Mouse (Mus musculus) liver, postnatal 0 days (tissue): ENCODE results near the gene Oas3.
"Not testable (repeated sequence)": the region's sequence is repeated elsewhere in the genome, so short reads cannot be mapped to it uniquely, and the experiment has no call there.

ENCODE experiments used
- CTCF ChIP-seq: sonication (generic); IDR thresholded peaks from 2 replicates; pipeline ENCODE4 v1.5.1; 2016; ENCODE audit warnings: antibody characterized with exemption, low read depth
- EP300 ChIP-seq: IDR thresholded peaks from 2 replicates; pipeline ENCODE4 v1.6.1; 2016; ENCODE audit warnings: antibody characterized with exemption, low read depth, mild to moderate bottlenecking

DNA sequence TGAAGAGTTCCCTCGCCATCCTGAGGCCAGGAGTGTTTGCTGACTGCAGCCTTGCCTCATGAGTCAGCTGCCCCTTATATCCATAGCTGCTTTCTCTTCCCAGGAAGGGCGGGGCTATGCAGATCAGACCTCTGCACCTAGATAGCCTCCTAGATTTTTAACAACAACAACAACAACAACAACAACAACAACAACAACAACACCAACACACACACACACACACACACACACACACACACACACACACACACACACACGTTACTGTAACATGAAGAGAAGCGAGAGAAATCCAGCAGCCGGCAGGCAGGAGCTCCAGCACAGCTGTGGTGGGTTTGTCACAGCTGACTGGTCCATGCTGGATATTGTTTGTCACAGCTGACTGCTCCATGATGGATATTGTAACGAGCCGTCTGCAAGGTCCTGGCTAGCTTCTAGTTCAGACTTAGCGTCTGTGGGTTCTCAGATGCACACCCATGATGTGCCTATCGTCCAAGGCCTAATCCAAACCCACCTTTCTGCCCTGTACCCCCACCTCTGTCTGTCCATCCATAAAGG is 18.1 kb upstream of the Oas3 start, which contains the start of gene Oas1e:
- TF ChIP-seq CTCF, EP300: not testable (repeated sequence)
